Mouse (Mus musculus) urinary bladder, postnatal 14 days (tissue): Measurements from ENCODE around the gene Nifk.

Experiments
- DNase-seq: peaks from one replicate; pipeline ENCODE4 v3.0.0; 2021; ENCODE audit warnings: low spot score

Gene Nifk

DNA sequence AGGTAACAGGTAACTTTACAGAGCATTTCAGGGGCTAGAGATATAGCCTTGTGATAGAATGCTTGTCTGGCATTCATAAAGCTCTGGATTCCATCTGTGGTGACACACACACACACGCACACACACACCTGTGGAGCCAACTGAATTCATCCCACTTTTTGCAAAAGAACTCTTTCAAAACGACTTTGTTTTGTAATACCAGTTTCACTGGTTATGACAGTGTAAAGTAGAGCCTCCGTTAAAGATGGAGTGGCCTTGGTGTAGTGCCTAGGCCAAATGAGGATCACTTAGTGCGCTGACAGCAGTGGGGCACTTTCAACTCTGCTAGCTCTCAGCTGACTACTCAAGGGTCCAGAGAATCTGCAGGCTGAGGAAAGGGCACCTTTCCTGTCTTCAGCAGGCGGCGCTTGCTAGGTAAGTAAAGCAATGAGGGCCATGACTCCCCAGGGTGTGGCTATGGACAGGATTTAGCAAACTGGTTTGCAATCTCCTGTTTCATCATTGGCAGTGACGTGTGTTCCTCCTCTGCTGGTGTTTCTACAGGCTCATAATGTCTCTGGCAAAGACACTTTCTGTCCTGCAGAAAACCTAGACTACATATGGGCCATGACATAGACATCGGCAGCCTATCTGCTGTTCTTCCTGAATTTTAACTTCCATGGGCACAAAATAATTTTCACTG, 58.6 kb downstream of the Nifk start:
- DNase-seq = no peak
